Mouse (Mus musculus) liver, embryonic 13.5 days (tissue): ENCODE data around the gene Gm9046. TPM values are rescaled to one million over a fixed set of nuclear protein-coding genes. Genes with fewer than 3 reads are reported as not detected.
"Not testable (repeated sequence)": the region's sequence is repeated elsewhere in the genome, so short reads cannot be mapped to it uniquely, and the experiment has no call there.

Source experiments
- ATAC-seq: fragments of 200-750 bp; cut with Nextera tagmentation; 2 replicates; pipeline ENCODE4 v1.8.0; 2017; ENCODE audit warnings: low read depth, mild to moderate bottlenecking, moderate number of reproducible peaks, moderate library complexity
- DNase-seq: peaks from one replicate; pipeline ENCODE4 v3.0.0; 2022
- H3K27ac ChIP-seq: fragments of 300-500 bp; sonication (generic); 2 replicates; pipeline ENCODE4 v1.5.1; 2015; ENCODE audit warnings: moderate library complexity, mild to moderate bottlenecking, inconsistent platforms
- H3K27me3 ChIP-seq: fragments of 300-500 bp; sonication (generic); 2 replicates; pipeline ENCODE4 v1.6.1; 2015; ENCODE audit warnings: mild to moderate bottlenecking, inconsistent platforms
- H3K36me3 ChIP-seq: fragments of 300-500 bp; sonication (generic); 2 replicates; pipeline ENCODE4 v1.6.1; 2015; ENCODE audit warnings: mild to moderate bottlenecking, inconsistent platforms
- H3K4me1 ChIP-seq: fragments of 300-500 bp; sonication (generic); replicated peaks from 2 replicates; pipeline ENCODE4 v1.6.1; 2015; ENCODE audit warnings: inconsistent platforms
- H3K4me2 ChIP-seq: fragments of 300-500 bp; sonication (generic); 2 replicates; pipeline ENCODE4 v1.6.1; 2015; ENCODE audit warnings: inconsistent platforms, mild to moderate bottlenecking, moderate library complexity
- H3K4me3 ChIP-seq: fragments of 300-500 bp; sonication (generic); replicated peaks from 2 replicates; pipeline ENCODE4 v1.5.1; 2015; ENCODE audit warnings: mild to moderate bottlenecking, inconsistent platforms
- H3K9ac ChIP-seq: fragments of 300-500 bp; sonication (generic); 2 replicates; pipeline ENCODE4 v1.6.1; 2015; ENCODE audit warnings: mild to moderate bottlenecking, inconsistent platforms
- H3K9me3 ChIP-seq: fragments of 300-500 bp; sonication (generic); replicated peaks from 2 replicates; pipeline ENCODE4 v1.6.1; 2016; ENCODE audit warnings: inconsistent platforms
- WGBS: fragments of 180-500 bp; shearing (Covaris S2); methylation state at CpG from one replicate; pipeline ENCODE4 v1.1.7; 2015; ENCODE audit not compliant: insufficient replicate concordance; 5-methylcytosine and 5-hydroxymethylcytosine counted together
- polyA plus RNA-seq: library from polyadenylated mRNA; unstranded; fragments of >200 nt; fragmentation: Nextera tagmentation; extraction: Ambion mirVana; gene quantifications from 2 replicates; pipeline ENCODE4 v1.2.1, GENCODE M21; 2015

The Gm9046 gene
- polyA plus RNA-seq, result not detected in 2 replicates

- H3K9ac ChIP-seq, H3K4me2 ChIP-seq, H3K27me3 ChIP-seq, H3K36me3 ChIP-seq, H3K9me3 ChIP-seq, H3K4me1 ChIP-seq, H3K27ac ChIP-seq, ATAC-seq, H3K4me3 ChIP-seq, DNase-seq: not testable (repeated sequence)
- WGBS, result no CpG with 5 or more reads among the region's 14 CpGs
Observed at GRCm38 (mm10) chr10:118343155-118343554, at the start of gene Gm9046. Gene Gm9046, minus strand, starts transcription at chr10:118343255.

- H3K27ac ChIP-seq, result no peak overlapping the region
- ATAC-seq (peak; percentile 54; the same call in 1 of the 2 replicates), DNase-seq (peak; percentile 52)
- no peaks in the 10 kb centered on the region for H3K9me3 ChIP-seq
- 7% methylated on average over 10 of the region's 10 CpGs for WGBS
- H3K4me2 ChIP-seq, result 0 out of 2 replicates have a peak overlapping the region, but pooled peaks have one; percentile 18
- H3K27me3 ChIP-seq, result no peaks in the 10 kb centered on the region
- H3K36me3 ChIP-seq, result no peaks in the 10 kb centered on the region
- no peak overlapping the region for H3K4me3 ChIP-seq
- H3K9ac ChIP-seq, result no peak overlapping the region
- H3K4me1 ChIP-seq, result no peaks in the 10 kb centered on the region
Observed at GRCm38 (mm10) chr10:118370443-118370842, 27.4 kb upstream of the Gm9046 start.

- ATAC-seq (no peak), DNase-seq (no peak)
- H3K27me3 ChIP-seq, result no peaks in the 10 kb centered on the region
- no peaks in the 10 kb centered on the region for H3K36me3 ChIP-seq
- H3K4me2 ChIP-seq, result no peak overlapping the region
- WGBS, result 69% methylated on average over 9 of the region's 9 CpGs
- H3K4me1 ChIP-seq, result no peaks in the 10 kb centered on the region
- no peak overlapping the region for H3K9ac ChIP-seq
- no peak overlapping the region for H3K4me3 ChIP-seq
- H3K27ac ChIP-seq, result no peak overlapping the region
- H3K9me3 ChIP-seq, result no peaks in the 10 kb centered on the region
Observed at GRCm38 (mm10) chr10:118369518-118369917, 26.5 kb upstream of the Gm9046 start.

- H3K4me2 ChIP-seq, H3K9me3 ChIP-seq, H3K27me3 ChIP-seq, H3K36me3 ChIP-seq, H3K4me3 ChIP-seq, ATAC-seq, H3K4me1 ChIP-seq, H3K27ac ChIP-seq, DNase-seq, H3K9ac ChIP-seq: not testable (repeated sequence)
- 29% methylated on average over 1 of the region's 11 CpGs for WGBS
Observed at GRCm38 (mm10) chr10:118354005-118354404, 10.9 kb upstream of the Gm9046 start, which contains the start of gene Gm9049. Gene Gm9049, minus strand, starts transcription at chr10:118354105.

- WGBS, result 71% methylated on average over 1 of the region's 14 CpGs
- not testable (repeated sequence) for H3K27me3 ChIP-seq, ATAC-seq, H3K36me3 ChIP-seq, H3K9ac ChIP-seq, H3K4me2 ChIP-seq, H3K4me1 ChIP-seq, H3K4me3 ChIP-seq, H3K9me3 ChIP-seq, H3K27ac ChIP-seq, DNase-seq
Observed at GRCm38 (mm10) chr10:118348579-118348978, 5.5 kb upstream of the Gm9046 start, which contains the start of gene Gm9048. Gene Gm9048, minus strand, starts transcription at chr10:118348679.

- H3K9me3 ChIP-seq, H3K4me1 ChIP-seq, H3K36me3 ChIP-seq, H3K9ac ChIP-seq, H3K4me2 ChIP-seq, ATAC-seq, H3K4me3 ChIP-seq, H3K27ac ChIP-seq, DNase-seq, H3K27me3 ChIP-seq: not testable (repeated sequence)
- no CpG with 5 or more reads among the region's 14 CpGs for WGBS
Observed at GRCm38 (mm10) chr10:118337731-118338130, 5.3 kb downstream of the Gm9046 start, which contains the start of gene Gm9045. Gene Gm9045, minus strand, starts transcription at chr10:118337831.

GRCm38 (mm10) chr10:118332308-118332707 is 10.7 kb downstream of the Gm9046 start, which contains the start of gene Gm9044:
Gene Gm9044, minus strand, starts transcription at chr10:118332408.
- not testable (repeated sequence) for H3K4me3 ChIP-seq, H3K9me3 ChIP-seq, H3K4me2 ChIP-seq, ATAC-seq, H3K27ac ChIP-seq, H3K9ac ChIP-seq, H3K27me3 ChIP-seq, H3K4me1 ChIP-seq, H3K36me3 ChIP-seq, DNase-seq
- no CpG with 5 or more reads among the region's 14 CpGs for WGBS

GRCm38 (mm10) chr10:118326869-118327268 is 16.2 kb downstream of the Gm9046 start, which contains the start of gene Gm9040:
Gene Gm9040, minus strand, starts transcription at chr10:118326969.
- not testable (repeated sequence) for H3K27me3 ChIP-seq, H3K9me3 ChIP-seq

GRCm38 (mm10) chr10:118319024-118319423 is 24.0 kb downstream of the Gm9046 start:
- 33% methylated on average over 8 of the region's 8 CpGs for WGBS
- Histone ChIP-seq H3K36me3 (no peaks in the 10 kb centered on the region), H3K27me3 (no peaks in the 10 kb centered on the region), H3K4me3 (no peak overlapping the region), H3K9ac (no peak overlapping the region), H3K9me3 (no peaks in the 10 kb centered on the region), H3K4me1 (no peaks in the 10 kb centered on the region), H3K27ac (no peak overlapping the region), H3K4me2 (no peak overlapping the region)
- DNase-seq (no peak), ATAC-seq (no peak)

More at GRCm38 (mm10) chr10:118326869-118327268, 16.2 kb downstream of the Gm9046 start, which contains the start of gene Gm9040:
- not testable (repeated sequence) for H3K4me1 ChIP-seq, H3K4me3 ChIP-seq, ATAC-seq, H3K36me3 ChIP-seq, H3K27ac ChIP-seq, DNase-seq, H3K9ac ChIP-seq, H3K4me2 ChIP-seq
- WGBS, result no CpG with 5 or more reads among the region's 11 CpGs

- not testable (repeated sequence) for ATAC-seq, H3K9ac ChIP-seq, H3K4me1 ChIP-seq, H3K27ac ChIP-seq, H3K9me3 ChIP-seq, H3K4me2 ChIP-seq, DNase-seq, H3K27me3 ChIP-seq, H3K4me3 ChIP-seq, H3K36me3 ChIP-seq
- 31% methylated on average over 2 of the region's 2 CpGs for WGBS
Observed at GRCm38 (mm10) chr10:118302133-118302532, 40.9 kb downstream of the Gm9046 start.

- DNase-seq (no peak), ATAC-seq (no peak)
- Histone ChIP-seq H3K9ac (no peak within 1 kb of the TSS), H3K27ac (no peak within 1 kb of the TSS), H3K4me1 (no peaks in the 10 kb centered on the region), H3K27me3 (no peaks in the 10 kb centered on the region), H3K4me3 (no peak within 1 kb of the TSS), H3K4me2 (no peak within 1 kb of the TSS), H3K36me3 (no peaks in the 10 kb centered on the region), H3K9me3 (no peaks in the 10 kb centered on the region)
- 70% methylated on average over 6 of the region's 6 CpGs for WGBS
Observed at GRCm38 (mm10) chr10:118294938-118295337, 48.1 kb downstream of the Gm9046 start, which contains the start of gene Iltifb. Gene Iltifb, minus strand, starts transcription at chr10:118295038.
